Mouse (Mus musculus) myocyte (in vitro differentiated cells): ENCODE data around the gene 6430628N08Rik.

ENCODE experiments used
- TCF12 ChIP-seq: IDR thresholded peaks from one replicate; pipeline ENCODE4 v1.6.1; 2011; ENCODE audit warnings: mild to moderate bottlenecking, control low read depth; ENCODE audit not compliant: poor library complexity, insufficient read depth, severe bottlenecking
- TCF3 ChIP-seq: IDR thresholded peaks from one replicate; pipeline ENCODE4 v1.6.1; 2011; ENCODE audit warnings: low read depth, control low read depth; ENCODE audit not compliant: insufficient read length

DNA sequence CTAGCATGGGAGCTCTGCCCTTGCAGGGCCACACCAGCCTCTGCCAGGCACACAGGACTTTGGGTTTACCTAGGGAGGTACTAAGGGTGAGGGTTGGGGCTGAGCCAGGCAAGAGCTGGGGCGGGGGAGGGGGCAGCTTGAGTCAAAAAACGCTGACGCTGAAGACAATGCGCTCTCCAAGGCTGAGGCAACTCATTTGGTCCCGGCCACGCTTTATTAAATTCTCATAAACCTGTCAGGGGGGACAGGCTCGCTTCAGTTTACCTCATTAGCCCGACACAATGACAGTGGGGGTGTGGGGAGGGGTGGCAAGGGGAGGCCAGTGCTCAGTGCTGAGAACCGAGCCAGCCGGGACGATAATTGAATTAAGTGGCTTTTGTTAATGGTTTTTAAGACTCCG lies 13.9 kb downstream of the 6430628N08Rik start:
- TF ChIP-seq TCF12, result no peak
- TF ChIP-seq TCF3, result no peak
